In genomic region chr14:93889231-93889630, GRCm38 (mm10) we compare ENCODE assay signal across 9 mouse cellular contexts. TPM values are rescaled to one million over a fixed set of nuclear protein-coding genes. Genes with fewer than 3 reads are reported as not detected.
A peak's percentile ranks its signal among the peaks of the same experiment; 100 is the strongest.
DNase-seq lines count a peak whose midpoint lies in the region; ATAC-seq and TF ChIP-seq lines count a peak whose summit lies in the region.
"Had no signal": no experiment of that assay in that cellular context is flagged by ENCODE, and none has a peak within 500 bp of the region (broad histone marks: within the 10 kb centered on the region; RNA-seq: fewer than 3 reads in every experiment).

No protein-coding gene starts in this region.

- TF ChIP-seq CTCF in gastrocnemius, adult 2 months (IDR thresholded peaks at IDR 0.05) = no peak

- H3K9ac ChIP-seq in intestine, embryonic 16.5 days (ENCODE audit: low read depth, low read length) = no peak overlapping the region
- H3K9ac ChIP-seq in stomach, embryonic 15.5 days = no peak overlapping the region

- ATAC-seq in intestine, embryonic 16.5 days = no peak
- no peak for ATAC-seq in stomach, embryonic 15.5 days (ENCODE audit: insufficient read depth, low FRiP score, low read depth)

- H3K9me3 ChIP-seq in intestine, embryonic 16.5 days (ENCODE audit: control insufficient read depth, low read length) = no peaks in the 10 kb centered on the region
- H3K9me3 ChIP-seq in stomach, embryonic 15.5 days = no peaks in the 10 kb centered on the region

- no peaks in the 10 kb centered on the region for H3K36me3 ChIP-seq in intestine, embryonic 16.5 days (ENCODE audit: control insufficient read depth, insufficient read depth, low read length)
- no peaks in the 10 kb centered on the region for H3K36me3 ChIP-seq in stomach, embryonic 15.5 days

- 34% methylated on average over 6 of the region's 6 CpGs for WGBS in intestine, embryonic 16.5 days
- 30% methylated on average over 6 of the region's 6 CpGs for WGBS in stomach, embryonic 15.5 days

- 0 out of 2 replicates have a peak, but pooled peaks cover 2% of the 10 kb centered on the region for H3K27me3 ChIP-seq in intestine, embryonic 16.5 days (replicated peaks; ENCODE audit: control insufficient read depth, insufficient read depth, low read length)
- H3K27me3 ChIP-seq in stomach, embryonic 15.5 days (replicated peaks) = no peaks in the 10 kb centered on the region
- H3K27me3 ChIP-seq: CH12.LX had no signal

- H3K4me2 ChIP-seq in intestine, embryonic 16.5 days (ENCODE audit: low read depth, low read length) = peak overlapping the region; percentile 96
- peak overlapping the region; percentile 83 for H3K4me2 ChIP-seq in stomach, embryonic 15.5 days

- intact Hi-C loops in gastrocnemius, adult 2 months (cut with DNase I) = loop anchor here (5.0 kb wide), 1 partner anchor 572 kb away; no protein-coding TSS in a partner anchor

- H3K4me1 ChIP-seq in intestine, embryonic 16.5 days (ENCODE audit: control insufficient read depth, insufficient read depth, low read length) = no peaks in the 10 kb centered on the region
- H3K4me1 ChIP-seq in stomach, embryonic 15.5 days = 0 out of 2 replicates have a peak, but pooled peaks cover 3% of the 10 kb centered on the region

- no peak for DNase-seq in gastrocnemius, adult 2 months
- no peak for DNase-seq in gastrocnemius, postnatal 10 days
- peak; percentile 54 for DNase-seq in right cerebral cortex, adult 18-20 months
- no peak for DNase-seq in right cerebral cortex, postnatal 4 days
- no peak for DNase-seq in adrenal gland, postnatal 14 days
- no peak for DNase-seq in kidney, adult 8-10 months

- H3K27ac ChIP-seq in gastrocnemius, adult 2 months = no peak overlapping the region
- H3K27ac ChIP-seq in intestine, embryonic 16.5 days (ENCODE audit: low read length) = no peak overlapping the region
- H3K27ac ChIP-seq in stomach, embryonic 15.5 days = no peak overlapping the region

- H3K4me3 ChIP-seq in gastrocnemius, adult 2 months = peak overlapping the region; percentile 80
- H3K4me3 ChIP-seq in intestine, embryonic 16.5 days (ENCODE audit: low read length) = peak overlapping the region; percentile 64
- peak overlapping the region; percentile 65 for H3K4me3 ChIP-seq in stomach, embryonic 15.5 days (replicated peaks)

RNA-seq across cellular contexts. Expression of gene Pcdh9, which starts 1.2 kb away (rescaled TPM):
- total RNA-seq in gastrocnemius, adult 2 months (2021) = under 1 TPM; 0.31 to 0.33 TPM
- total RNA-seq in gastrocnemius, postnatal 10 days (2021) = 1 to 10 TPM; 3.2 to 4.4 TPM
- polyA plus RNA-seq in intestine, embryonic 16.5 days (2015; fragmentation: Nextera tagmentation; extraction: Ambion mirVana) = 13.6 and 14.6 TPM in 2 replicates
- 21.8 and 28.1 TPM in 2 replicates for polyA plus RNA-seq in stomach, embryonic 15.5 days (2015; fragmentation: Nextera tagmentation; extraction: Ambion mirVana)
- 2.6 and 4.2 TPM in 2 replicates for total RNA-seq in adrenal gland, postnatal 14 days (2021)
- total RNA-seq: CH12.LX had no signal
